Mouse (Mus musculus) lung, postnatal 0 days (tissue): Measurements from ENCODE around the gene Slc11a2.

Source experiments
- CTCF ChIP-seq: IDR thresholded peaks from 2 replicates; pipeline ENCODE4 v1.5.1; 2016; ENCODE audit warnings: antibody characterized with exemption, mild to moderate bottlenecking
- EP300 ChIP-seq: IDR thresholded peaks from 2 replicates; pipeline ENCODE4 v1.6.1; 2016; ENCODE audit warnings: antibody characterized with exemption, mild to moderate bottlenecking, control low read depth

GRCm38 (mm10) chr15:100375066-100375465 lies 49.8 kb downstream of the Slc11a2 start:
- TF ChIP-seq CTCF (peak; percentile 78), EP300 (no peak)
